Mouse (Mus musculus) B cell, adult 2 months (primary cell): Measurements from ENCODE around the gene Mrpl39.
A peak's percentile ranks its signal among the peaks of the same experiment; 100 is the strongest.

Experiments used
- DNase-seq, 2 experiments: peaks; one replicate each; pipeline ENCODE4 v3.0.0; 2022

Mrpl39 gene

DNA sequence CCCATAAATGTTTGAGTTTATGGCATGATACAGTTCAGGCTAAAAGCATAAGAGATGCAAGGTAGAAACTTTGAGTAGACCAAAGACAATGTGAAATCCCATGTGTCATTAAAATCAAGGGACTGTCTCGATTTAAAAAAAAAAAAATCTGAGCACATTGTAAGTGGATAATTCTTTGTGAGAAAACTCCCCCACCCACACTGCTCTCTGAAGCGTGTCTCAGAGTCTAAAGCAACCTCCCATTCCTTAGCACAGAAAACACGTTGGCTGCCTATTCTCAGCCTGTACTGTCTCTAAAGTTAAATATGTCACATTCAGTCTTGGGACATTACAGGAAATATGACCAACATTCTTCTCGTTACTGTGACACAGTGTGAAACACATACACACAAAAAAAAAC is 53.6 kb downstream of the Mrpl39 start:
- peak; percentile 50 to 51 for DNase-seq

DNA sequence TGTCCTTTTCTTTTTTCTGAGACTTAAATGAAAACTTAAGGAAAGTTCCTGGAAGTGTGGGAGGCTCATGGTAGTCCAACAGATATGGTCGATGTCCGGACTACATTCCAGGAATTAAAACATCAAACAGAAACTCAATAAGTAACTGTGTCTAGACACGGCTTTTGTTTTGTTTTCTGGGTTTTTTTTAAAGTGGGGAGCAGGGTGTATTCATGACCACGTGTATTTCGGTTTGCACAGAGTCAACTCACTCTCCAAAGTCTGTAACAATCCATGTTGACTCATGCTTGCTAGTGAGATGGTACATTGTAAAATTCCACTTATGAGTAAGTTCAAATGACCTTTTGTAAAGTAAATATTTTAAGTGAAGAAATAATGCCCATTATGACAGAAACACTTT is 54.8 kb downstream of the Mrpl39 start:
- no peak for DNase-seq

GRCm38 (mm10) chr16:84677292-84677691 is 58.2 kb downstream of the Mrpl39 start:
- DNase-seq, result no peak
